Mouse (Mus musculus): Measurements from ENCODE around the gene Dmgdh. TPM values are rescaled to one million over a fixed set of nuclear protein-coding genes. Genes with fewer than 3 reads are reported as not detected.

The Dmgdh gene
- polyA plus RNA-seq, 1 experiment, result 0.17 TPM

GRCm38 (mm10) chr13:93792945-93793642 lies 118.9 kb downstream of the Dmgdh start:
- H3K36me3 ChIP-seq (ENCODE audit: control insufficient read depth, insufficient read depth, low read length), result no peaks in the 10 kb centered on the region
- no peak overlapping the region for H3K27ac ChIP-seq (ENCODE audit: control insufficient read depth, insufficient read depth, low read depth, low read length)
- H3K27me3 ChIP-seq (ENCODE audit: control insufficient read depth, insufficient read depth, low read length), result no peaks in the 10 kb centered on the region
- no peak overlapping the region for H3K4me3 ChIP-seq (ENCODE audit: control insufficient read depth, low read depth, low read length)
- H3K4me1 ChIP-seq (ENCODE audit: control insufficient read depth, insufficient read depth, low read length), result no peaks in the 10 kb centered on the region
- TF ChIP-seq POLR2A (IDR thresholded peaks at IDR 0.05; ENCODE audit: control insufficient read depth, low read depth, low read length), result no peak
- no peak for TF ChIP-seq CTCF (IDR thresholded peaks at IDR 0.05; ENCODE audit: control insufficient read depth, insufficient read depth, insufficient replicate concordance, low read depth, low read length)

DNA sequence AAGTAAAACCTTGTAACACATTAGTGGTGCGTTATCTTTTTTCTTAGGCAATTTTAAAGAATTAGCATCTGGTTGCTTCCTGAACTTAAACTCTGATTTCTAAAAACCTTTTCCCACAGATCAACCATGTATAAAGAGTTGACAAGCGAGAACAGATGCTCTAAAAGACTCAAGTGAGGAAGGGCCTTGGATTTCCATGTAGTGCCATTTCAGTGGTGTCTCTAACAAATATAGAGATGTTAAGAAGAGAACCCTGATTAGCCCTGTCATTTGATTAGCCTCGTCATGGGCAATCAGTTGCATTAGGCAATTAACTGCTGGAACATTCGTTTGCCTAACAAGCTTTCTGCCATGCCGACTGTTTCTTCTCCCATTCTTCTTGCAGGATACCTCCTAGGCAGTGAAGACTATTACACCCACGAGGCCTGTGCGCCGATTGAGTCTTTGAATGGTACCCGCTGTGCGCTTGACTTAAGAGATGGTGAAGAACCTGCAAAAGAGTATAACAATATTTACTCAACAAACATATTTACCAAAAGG lies 119.5 kb downstream of the Dmgdh start:
- TF ChIP-seq CTCF (IDR thresholded peaks at IDR 0.05; ENCODE audit: control insufficient read depth, insufficient read depth, insufficient replicate concordance, low read depth, low read length) (no peak), POLR2A (IDR thresholded peaks at IDR 0.05; ENCODE audit: control insufficient read depth, low read depth, low read length) (no peak)
- no peak overlapping the region for H3K27ac ChIP-seq (ENCODE audit: control insufficient read depth, insufficient read depth, low read depth, low read length)
- H3K4me3 ChIP-seq (ENCODE audit: control insufficient read depth, low read depth, low read length), result no peak overlapping the region
- no peaks in the 10 kb centered on the region for H3K36me3 ChIP-seq (ENCODE audit: control insufficient read depth, insufficient read depth, low read length)
- no peaks in the 10 kb centered on the region for H3K27me3 ChIP-seq (ENCODE audit: control insufficient read depth, insufficient read depth, low read length)
- no peaks in the 10 kb centered on the region for H3K4me1 ChIP-seq (ENCODE audit: control insufficient read depth, insufficient read depth, low read length)

- Histone ChIP-seq H3K27ac (ENCODE audit: control insufficient read depth, insufficient read depth, low read depth, low read length) (no peak overlapping the region), H3K36me3 (ENCODE audit: control insufficient read depth, insufficient read depth, low read length) (no peaks in the 10 kb centered on the region), H3K4me1 (ENCODE audit: control insufficient read depth, insufficient read depth, low read length) (no peaks in the 10 kb centered on the region), H3K27me3 (ENCODE audit: control insufficient read depth, insufficient read depth, low read length) (no peaks in the 10 kb centered on the region), H3K4me3 (ENCODE audit: control insufficient read depth, low read depth, low read length) (no peak overlapping the region)
- TF ChIP-seq POLR2A (IDR thresholded peaks at IDR 0.05; ENCODE audit: control insufficient read depth, low read depth, low read length), result no peak
These were observed 122.9 kb downstream of the Dmgdh start for GRCm38 (mm10) chr13:93797011-93797600.

Other genes starting within 250 kb of the Dmgdh start
- 12.6 and 20.2 TPM in 2 replicates for gene Jmy, start 174.6 kb upstream of the Dmgdh start, polyA plus RNA-seq (2012; rRNA removed)
- 9.6 and 23.1 TPM in 2 replicates for gene Bhmt, start 36.5 kb upstream of the Dmgdh start, polyA plus RNA-seq (2012; rRNA removed)
- 1.4 and 1.7 TPM in 2 replicates for gene Bhmt2, start 131 bp upstream of the Dmgdh start, polyA plus RNA-seq (2012; rRNA removed)
- gene Arsb, start 97.2 kb downstream of the Dmgdh start, polyA plus RNA-seq (2012; rRNA removed), result 5.8 and 6.9 TPM in 2 replicates

All from testis, adult 2 months (tissue).